Mouse (Mus musculus): ENCODE results near the gene Plxna2. TPM values are rescaled to one million over a fixed set of nuclear protein-coding genes. Genes with fewer than 3 reads are reported as not detected.

Plxna2 gene
- polyA plus RNA-seq, 1 experiment, result 8.9 TPM

DNA sequence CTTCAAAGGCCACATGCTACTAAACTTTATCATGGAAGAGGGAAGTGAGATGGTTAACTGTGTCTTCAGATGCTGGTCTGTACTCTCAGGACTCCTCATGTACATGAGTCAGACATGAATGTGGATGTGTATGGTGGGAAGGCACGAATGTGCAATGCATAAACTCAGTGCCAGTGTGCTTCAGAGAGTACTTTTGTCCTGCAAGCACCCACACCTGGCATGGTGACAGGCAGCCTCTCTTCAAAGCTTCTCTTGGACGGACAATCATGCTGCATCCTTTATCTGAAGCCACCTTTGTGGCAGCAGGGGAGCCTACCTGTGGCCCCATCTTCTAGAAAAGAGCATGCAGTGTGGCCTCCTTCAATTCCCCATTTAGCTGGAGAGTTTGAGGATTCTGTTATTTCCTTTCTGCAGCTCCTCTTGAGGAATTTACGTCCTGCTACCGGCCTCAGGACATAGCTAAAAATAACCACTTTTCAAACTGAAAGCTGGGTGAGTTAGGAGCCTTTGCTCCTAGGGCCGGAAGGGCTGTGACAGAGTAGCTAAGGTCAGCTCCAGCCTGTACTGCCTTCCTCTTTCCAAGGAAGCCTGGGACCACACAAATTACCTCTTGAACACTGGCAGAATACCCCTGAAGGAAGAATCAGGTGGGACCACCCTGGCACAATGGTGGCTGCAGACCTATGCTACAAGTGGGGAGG lies 23.7 kb downstream of the Plxna2 start:
- H3K36me3 ChIP-seq (ENCODE audit: control insufficient read depth, insufficient read depth, low read length), result peaks cover 17% of the 10 kb centered on the region
- H3K4me3 ChIP-seq (ENCODE audit: low read depth, low read length), result no peak overlapping the region
- H3K27me3 ChIP-seq (ENCODE audit: control insufficient read depth, insufficient read depth, low read length), result no peaks in the 10 kb centered on the region
- H3K27ac ChIP-seq (ENCODE audit: insufficient read depth, low read depth, low read length), result peak overlapping the region; percentile 24
- TF ChIP-seq CTCF (IDR thresholded peaks at IDR 0.05; ENCODE audit: extremely low read depth, insufficient read length, insufficient replicate concordance, low read depth, low read length), result no peak
- no peak for TF ChIP-seq POLR2A (IDR thresholded peaks at IDR 0.05; ENCODE audit: low read depth, low read length)
- peaks cover 12% of the 10 kb centered on the region for H3K4me1 ChIP-seq (ENCODE audit: control insufficient read depth, insufficient read depth, insufficient read length, low read length)
- WGBS, result 65% methylated on average over 5 of the region's 5 CpGs

DNA sequence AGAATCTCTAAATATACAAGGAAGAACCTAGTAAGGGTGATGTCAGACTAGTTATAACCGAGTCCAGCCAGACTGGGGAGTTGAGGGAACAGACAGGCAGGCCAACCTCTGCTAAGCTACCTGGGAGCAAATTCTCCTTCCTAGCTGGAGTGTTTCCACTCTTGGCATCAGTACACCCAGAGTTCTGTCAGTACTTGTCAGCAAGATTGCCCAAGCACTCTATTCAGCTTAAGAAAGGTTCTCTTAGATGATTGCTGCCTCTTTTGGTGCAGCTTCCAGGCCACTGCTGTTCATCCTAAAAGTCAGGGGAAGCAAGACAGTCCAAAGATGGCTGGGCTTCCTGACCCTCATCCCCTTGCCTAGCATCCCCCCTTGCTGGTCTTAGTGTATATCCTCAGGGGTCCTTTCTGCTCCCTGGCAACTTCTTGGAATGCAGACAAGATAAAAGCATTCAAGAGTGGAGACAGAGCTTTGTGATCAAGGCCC lies 24.3 kb downstream of the Plxna2 start:
- WGBS, result 67% methylated on average over 1 of the region's 1 CpGs
- Histone ChIP-seq H3K27ac (ENCODE audit: insufficient read depth, low read depth, low read length) (peak overlapping the region; percentile 20; the same call in 1 of the 2 replicates), H3K4me1 (ENCODE audit: control insufficient read depth, insufficient read depth, insufficient read length, low read length) (peaks cover 12% of the 10 kb centered on the region), H3K27me3 (ENCODE audit: control insufficient read depth, insufficient read depth, low read length) (no peaks in the 10 kb centered on the region), H3K4me3 (ENCODE audit: low read depth, low read length) (no peak overlapping the region), H3K36me3 (ENCODE audit: control insufficient read depth, insufficient read depth, low read length) (peaks cover 17% of the 10 kb centered on the region)
- TF ChIP-seq POLR2A (IDR thresholded peaks at IDR 0.05; ENCODE audit: low read depth, low read length) (no peak), CTCF (IDR thresholded peaks at IDR 0.05; ENCODE audit: extremely low read depth, insufficient read length, insufficient replicate concordance, low read depth, low read length) (no peak)

DNA sequence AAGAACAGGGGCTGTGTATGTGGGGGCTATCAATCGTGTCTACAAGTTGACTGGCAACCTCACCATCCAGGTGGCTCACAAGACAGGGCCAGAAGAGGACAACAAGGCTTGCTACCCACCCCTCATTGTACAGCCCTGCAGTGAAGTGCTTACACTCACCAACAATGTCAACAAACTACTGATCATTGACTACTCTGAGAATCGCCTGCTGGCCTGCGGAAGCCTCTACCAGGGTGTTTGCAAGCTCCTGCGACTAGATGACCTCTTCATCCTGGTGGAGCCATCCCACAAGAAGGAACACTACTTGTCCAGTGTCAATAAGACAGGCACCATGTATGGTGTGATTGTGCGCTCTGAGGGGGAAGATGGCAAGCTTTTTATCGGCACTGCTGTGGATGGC lies 25.9 kb downstream of the Plxna2 start:
- TF ChIP-seq CTCF (IDR thresholded peaks at IDR 0.05; ENCODE audit: extremely low read depth, insufficient read length, insufficient replicate concordance, low read depth, low read length) (no peak), POLR2A (IDR thresholded peaks at IDR 0.05; ENCODE audit: low read depth, low read length) (no peak)
- WGBS, result 82% methylated on average over 6 of the region's 6 CpGs
- H3K4me1 ChIP-seq (ENCODE audit: control insufficient read depth, insufficient read depth, insufficient read length, low read length), result peaks cover 12% of the 10 kb centered on the region

DNA sequence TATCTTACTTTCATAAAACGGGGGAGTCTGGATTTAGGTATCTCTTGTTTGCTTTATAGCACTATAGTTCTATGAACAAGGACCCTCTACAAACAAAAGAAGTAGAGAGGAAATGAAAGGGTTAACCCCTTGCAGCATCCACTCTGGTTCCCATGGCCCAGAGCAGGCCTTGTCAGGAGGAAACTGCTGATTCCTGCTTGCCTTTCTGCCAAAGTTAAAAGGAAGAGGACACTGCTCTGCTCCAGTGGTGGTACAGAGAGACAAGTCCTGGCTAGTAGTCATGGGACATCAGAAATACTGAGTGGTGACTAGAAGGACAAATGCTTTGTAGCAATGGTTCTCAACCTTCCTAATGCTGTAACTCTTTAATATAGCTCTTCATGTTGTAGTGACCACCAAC lies 27.9 kb downstream of the Plxna2 start:
- Histone ChIP-seq H3K4me1 (ENCODE audit: control insufficient read depth, insufficient read depth, insufficient read length, low read length) (no peaks in the 10 kb centered on the region), H3K4me3 (ENCODE audit: low read depth, low read length) (no peak overlapping the region), H3K36me3 (ENCODE audit: control insufficient read depth, insufficient read depth, low read length) (peaks cover 19% of the 10 kb centered on the region), H3K27me3 (ENCODE audit: control insufficient read depth, insufficient read depth, low read length) (no peaks in the 10 kb centered on the region), H3K27ac (ENCODE audit: insufficient read depth, low read depth, low read length) (no peak overlapping the region)
- TF ChIP-seq POLR2A (IDR thresholded peaks at IDR 0.05; ENCODE audit: low read depth, low read length), result no peak
- no peak for TF ChIP-seq CTCF (IDR thresholded peaks at IDR 0.05; ENCODE audit: extremely low read depth, insufficient read length, insufficient replicate concordance, low read depth, low read length)
- 86% methylated on average over 1 of the region's 1 CpGs for WGBS

More for the DNA sequence above, 25.9 kb downstream of the Plxna2 start:
- Histone ChIP-seq H3K36me3 (ENCODE audit: control insufficient read depth, insufficient read depth, low read length) (peaks cover 17% of the 10 kb centered on the region), H3K27me3 (ENCODE audit: control insufficient read depth, insufficient read depth, low read length) (no peaks in the 10 kb centered on the region), H3K4me3 (ENCODE audit: low read depth, low read length) (no peak overlapping the region), H3K27ac (ENCODE audit: insufficient read depth, low read depth, low read length) (no peak overlapping the region)

DNA sequence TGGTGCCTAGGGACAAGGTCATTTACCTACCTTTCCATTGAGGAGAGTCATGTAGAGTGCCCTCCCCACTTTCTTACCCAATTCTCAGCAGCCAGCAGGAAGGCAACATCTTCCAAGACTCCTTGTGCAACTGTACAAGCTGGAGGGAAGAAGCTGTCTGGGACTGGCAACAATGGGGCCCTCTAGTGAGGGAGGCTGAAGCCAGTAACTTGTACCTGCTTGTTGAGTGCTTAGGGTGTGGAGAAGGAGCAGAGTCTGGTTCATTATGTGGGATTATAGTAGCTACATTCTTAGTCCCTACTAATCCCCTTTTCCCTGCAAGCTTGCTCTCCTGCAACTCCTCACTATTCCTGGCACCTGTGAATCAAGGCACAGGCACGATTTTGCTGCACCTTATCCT lies 32.1 kb downstream of the Plxna2 start:
- Histone ChIP-seq H3K27me3 (ENCODE audit: control insufficient read depth, insufficient read depth, low read length) (no peaks in the 10 kb centered on the region), H3K4me3 (ENCODE audit: low read depth, low read length) (no peak overlapping the region), H3K27ac (ENCODE audit: insufficient read depth, low read depth, low read length) (no peak overlapping the region), H3K36me3 (ENCODE audit: control insufficient read depth, insufficient read depth, low read length) (peaks cover 10% of the 10 kb centered on the region), H3K4me1 (ENCODE audit: control insufficient read depth, insufficient read depth, insufficient read length, low read length) (no peaks in the 10 kb centered on the region)
- TF ChIP-seq CTCF (IDR thresholded peaks at IDR 0.05; ENCODE audit: extremely low read depth, insufficient read length, insufficient replicate concordance, low read depth, low read length) (no peak), POLR2A (IDR thresholded peaks at IDR 0.05; ENCODE audit: low read depth, low read length) (no peak)
- 36% methylated on average over 1 of the region's 1 CpGs for WGBS

DNA sequence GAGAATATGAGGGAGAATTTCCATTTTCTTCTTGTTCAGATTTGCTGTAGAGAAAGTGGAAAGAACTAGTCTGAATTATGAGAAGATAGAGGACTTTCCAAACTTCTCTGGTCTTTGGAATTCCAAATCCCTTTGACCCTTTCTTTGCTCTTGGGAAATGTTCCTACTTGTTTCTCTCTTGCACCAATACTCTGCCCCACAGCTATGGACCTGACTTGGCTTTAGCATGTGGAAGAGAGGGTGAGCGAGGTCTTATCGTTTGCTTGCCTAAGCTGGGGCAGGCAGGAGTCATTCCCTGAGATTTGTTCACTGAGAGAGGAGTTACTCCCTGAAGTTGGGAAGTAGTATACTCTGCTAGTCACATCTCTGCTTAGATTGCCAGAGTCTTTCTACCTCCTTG lies 32.5 kb downstream of the Plxna2 start:
- H3K4me3 ChIP-seq (ENCODE audit: low read depth, low read length), result no peak overlapping the region
- no peaks in the 10 kb centered on the region for H3K4me1 ChIP-seq (ENCODE audit: control insufficient read depth, insufficient read depth, insufficient read length, low read length)
- WGBS, result 95% methylated on average over 2 of the region's 2 CpGs
- no peak overlapping the region for H3K27ac ChIP-seq (ENCODE audit: insufficient read depth, low read depth, low read length)
- H3K36me3 ChIP-seq (ENCODE audit: control insufficient read depth, insufficient read depth, low read length), result peaks cover 6% of the 10 kb centered on the region
- TF ChIP-seq CTCF (IDR thresholded peaks at IDR 0.05; ENCODE audit: extremely low read depth, insufficient read length, insufficient replicate concordance, low read depth, low read length) (no peak), POLR2A (IDR thresholded peaks at IDR 0.05; ENCODE audit: low read depth, low read length) (no peak)
- no peaks in the 10 kb centered on the region for H3K27me3 ChIP-seq (ENCODE audit: control insufficient read depth, insufficient read depth, low read length)

DNA sequence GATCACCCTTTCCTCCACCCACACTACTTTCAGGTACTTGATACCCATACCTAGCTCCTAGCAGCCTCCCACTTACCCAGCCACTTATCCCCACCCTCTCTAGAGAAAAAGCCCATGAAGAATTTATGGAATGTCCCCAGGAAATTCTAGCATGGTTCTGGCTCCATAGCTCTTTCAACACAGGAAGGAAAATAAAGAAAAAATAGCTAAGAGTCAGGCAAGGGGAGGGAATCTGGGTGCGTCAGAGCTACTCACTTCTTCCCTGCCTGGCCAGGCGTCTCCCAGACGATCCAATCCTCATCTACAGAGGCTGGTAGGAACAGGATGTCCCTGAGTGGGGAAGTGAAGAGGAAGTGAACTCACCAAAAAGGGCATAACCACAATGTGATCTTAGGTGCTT lies 34.0 kb downstream of the Plxna2 start:
- Histone ChIP-seq H3K4me1 (ENCODE audit: control insufficient read depth, insufficient read depth, insufficient read length, low read length) (no peaks in the 10 kb centered on the region), H3K4me3 (ENCODE audit: low read depth, low read length) (no peak overlapping the region), H3K27ac (ENCODE audit: insufficient read depth, low read depth, low read length) (peak overlapping the region; percentile 6; the same call in 1 of the 2 replicates), H3K36me3 (ENCODE audit: control insufficient read depth, insufficient read depth, low read length) (peaks cover 10% of the 10 kb centered on the region), H3K27me3 (ENCODE audit: control insufficient read depth, insufficient read depth, low read length) (no peaks in the 10 kb centered on the region)
- TF ChIP-seq POLR2A (IDR thresholded peaks at IDR 0.05; ENCODE audit: low read depth, low read length), result no peak
- no peak for TF ChIP-seq CTCF (IDR thresholded peaks at IDR 0.05; ENCODE audit: extremely low read depth, insufficient read length, insufficient replicate concordance, low read depth, low read length)
- WGBS, result 77% methylated on average over 3 of the region's 3 CpGs

Data from small intestine, adult 2 months (tissue).